Comparison of ENCODE assay signal across 22 mouse cellular contexts in genomic region chr17:11267951-11268350, GRCm38 (mm10).
"Had no signal": no experiment of that assay in that cellular context is flagged by ENCODE, and none has a peak within 500 bp of the region (broad histone marks: within the 10 kb centered on the region; RNA-seq: fewer than 3 reads in every experiment).

No protein-coding gene starts in this region.

- DNase-seq: heart, postnatal 10 days; heart, postnatal 14 days; heart, postnatal 36 days; heart, postnatal 4 days; kidney, adult 11 months; kidney, adult 18-20 months; kidney, adult 2 months; kidney, adult 8-10 months; kidney, adult 9 months; kidney, postnatal 10 days; kidney, postnatal 14 days; kidney, postnatal 25 days; kidney, postnatal 36 days; kidney, postnatal 4 days; layer of hippocampus, adult 9-11 months; layer of hippocampus, postnatal 36 days had no signal

- ATAC-seq: hindbrain, embryonic 16.5 days; hindbrain, postnatal 0 days; inflammation-experienced regulatory T-cells, adult 6 months; intestine, embryonic 15.5 days; intestine, embryonic 16.5 days; intestine, postnatal 0 days had no signal
